Mouse (Mus musculus): ENCODE results near the gene Gsta2. TPM values are rescaled to one million over a fixed set of nuclear protein-coding genes. Genes with fewer than 3 reads are reported as not detected.
"Not testable (repeated sequence)": the region's sequence is repeated elsewhere in the genome, so short reads cannot be mapped to it uniquely, and the experiment has no call there.

The Gsta2 gene
- polyA plus RNA-seq, 1 experiment from 2014 or later, result 15.4 TPM

GRCm38 (mm10) chr9:78292462-78292861 lies 63.1 kb downstream of the Gsta2 start:
- not testable (repeated sequence) for H3K36me3 ChIP-seq; H3K9ac ChIP-seq; H3K27me3 ChIP-seq; H3K4me3 ChIP-seq; ATAC-seq (ENCODE audit: insufficient number of reproducible peaks, low FRiP score, low TSS enrichment, low read depth); H3K27ac ChIP-seq; H3K4me1 ChIP-seq; H3K4me2 ChIP-seq; H3K9me3 ChIP-seq
- 71% methylated on average over 8 of the region's 8 CpGs for WGBS

GRCm38 (mm10) chr9:78289723-78290122 lies 65.9 kb downstream of the Gsta2 start, which contains the start of gene Gm10639:
Gene Gm10639 (plus strand): TSS chr9:78289923.
- not testable (repeated sequence) for H3K4me1 ChIP-seq; H3K4me2 ChIP-seq; H3K27ac ChIP-seq; H3K9ac ChIP-seq; H3K36me3 ChIP-seq; ATAC-seq (ENCODE audit: insufficient number of reproducible peaks, low FRiP score, low TSS enrichment, low read depth); H3K9me3 ChIP-seq; H3K4me3 ChIP-seq; H3K27me3 ChIP-seq
- WGBS, result 67% methylated on average over 3 of the region's 3 CpGs

GRCm38 (mm10) chr9:78289063-78289462 lies 66.5 kb downstream of the Gsta2 start:
- H3K4me3 ChIP-seq, result not testable (repeated sequence)

GRCm38 (mm10) chr9:78282002-78282711 lies 73.4 kb downstream of the Gsta2 start:
- H3K9ac ChIP-seq; ATAC-seq (ENCODE audit: insufficient number of reproducible peaks, low FRiP score, low TSS enrichment, low read depth); H3K9me3 ChIP-seq; H3K4me3 ChIP-seq; H3K36me3 ChIP-seq; H3K4me2 ChIP-seq; H3K27me3 ChIP-seq; H3K4me1 ChIP-seq; H3K27ac ChIP-seq: not testable (repeated sequence)
- WGBS, result 76% methylated on average over 4 of the region's 4 CpGs

More at GRCm38 (mm10) chr9:78289063-78289462, 66.5 kb downstream of the Gsta2 start:
- H3K27ac ChIP-seq; H3K9ac ChIP-seq; H3K9me3 ChIP-seq; ATAC-seq (ENCODE audit: insufficient number of reproducible peaks, low FRiP score, low TSS enrichment, low read depth); H3K4me1 ChIP-seq; H3K36me3 ChIP-seq; H3K27me3 ChIP-seq; H3K4me2 ChIP-seq: not testable (repeated sequence)
- WGBS, result 68% methylated on average over 1 of the region's 1 CpGs

Other genes starting within 250 kb of the Gsta2 start
- 37.6 and 41.2 TPM in 2 replicates for gene Fbxo9, start 246.7 kb downstream of the Gsta2 start, polyA plus RNA-seq (2015; fragmentation: Nextera tagmentation; extraction: Ambion mirVana)
- gene Ick, start 246.6 kb downstream of the Gsta2 start, polyA plus RNA-seq (2015; fragmentation: Nextera tagmentation; extraction: Ambion mirVana), result 23.5 and 24.0 TPM in 2 replicates
- 57.5 and 60.6 TPM in 2 replicates for gene Gsta4, start 173.0 kb downstream of the Gsta2 start, polyA plus RNA-seq (2015; fragmentation: Nextera tagmentation; extraction: Ambion mirVana)
- gene Gsta1, start 125.1 kb downstream of the Gsta2 start, polyA plus RNA-seq (2015; fragmentation: Nextera tagmentation; extraction: Ambion mirVana), result 8.8 and 10.0 TPM in 2 replicates
- 12.5 and 12.9 TPM in 2 replicates for gene Gm3776, start 98.7 kb downstream of the Gsta2 start, polyA plus RNA-seq (2015; fragmentation: Nextera tagmentation; extraction: Ambion mirVana)
- gene Gm10639, start 65.9 kb downstream of the Gsta2 start, polyA plus RNA-seq (2015; fragmentation: Nextera tagmentation; extraction: Ambion mirVana), result 0.22 and 0.29 TPM in 2 replicates
- gene Omt2a, start 41.0 kb downstream of the Gsta2 start, polyA plus RNA-seq (2015; fragmentation: Nextera tagmentation; extraction: Ambion mirVana), result not detected in 2 replicates
- not detected in 2 replicates for gene Omt2b, start 28.2 kb downstream of the Gsta2 start, polyA plus RNA-seq (2015; fragmentation: Nextera tagmentation; extraction: Ambion mirVana)
- gene Dppa5a, start 12.4 kb upstream of the Gsta2 start, polyA plus RNA-seq (2015; fragmentation: Nextera tagmentation; extraction: Ambion mirVana), result 0.42 TPM in 1 of 2 replicates, not detected in the other
- gene Ooep, start 22.9 kb upstream of the Gsta2 start, polyA plus RNA-seq (2015; fragmentation: Nextera tagmentation; extraction: Ambion mirVana), result 2.9 and 3.4 TPM in 2 replicates
- 0.15 and 0.27 TPM in 2 replicates for gene Ddx43, start 40.0 kb upstream of the Gsta2 start, polyA plus RNA-seq (2015; fragmentation: Nextera tagmentation; extraction: Ambion mirVana)
- gene Cgas, start 87.4 kb upstream of the Gsta2 start, polyA plus RNA-seq (2015; fragmentation: Nextera tagmentation; extraction: Ambion mirVana), result 2.7 and 3.4 TPM in 2 replicates
- 21.2 and 24.6 TPM in 2 replicates for gene Mto1, start 92.4 kb upstream of the Gsta2 start, polyA plus RNA-seq (2015; fragmentation: Nextera tagmentation; extraction: Ambion mirVana)
- 0.71 and 0.83 TPM in 2 replicates for gene Gm17324, start 93.0 kb upstream of the Gsta2 start, polyA plus RNA-seq (2015; fragmentation: Nextera tagmentation; extraction: Ambion mirVana)
- gene Eef1a1, start 133.4 kb upstream of the Gsta2 start, polyA plus RNA-seq (2015; fragmentation: Nextera tagmentation; extraction: Ambion mirVana), result 4,450 and 5,127 TPM in 2 replicates
- gene Slc17a5, start 232.3 kb upstream of the Gsta2 start, polyA plus RNA-seq (2015; fragmentation: Nextera tagmentation; extraction: Ambion mirVana), result 22.4 and 22.9 TPM in 2 replicates